Mouse (Mus musculus) MEL (cell line): ENCODE data around the gene Gigyf1.

Experiments used
- CTCF ChIP-seq, 3 experiments: IDR thresholded peaks in 2 of 3; conservative IDR thresholded peaks in 1 of 3; 2 replicates each; pipeline ENCODE4 v1.5.1; 2011 to 2012; ENCODE audit warnings: low read length in 3 of 3, low read depth in 2 of 3, mild to moderate bottlenecking in 2 of 3, improper control_type of control experiment in 1 of 3, inconsistent platforms in 1 of 3, mixed read lengths in 1 of 3, moderate library complexity in 1 of 3; ENCODE audit not compliant: control insufficient read depth in 1 of 3, insufficient read depth in 1 of 3, poor library complexity in 1 of 3, severe bottlenecking in 1 of 3
- POLR2A ChIP-seq, 2 experiments: IDR thresholded peaks; 2 replicates each; pipeline ENCODE4 v1.6.1; 2011 to 2012; ENCODE audit warnings: low read length in 2 of 2, mild to moderate bottlenecking in 2 of 2, control low read depth in 1 of 2, improper control_type of control experiment in 1 of 2, low read depth in 1 of 2, moderate library complexity in 1 of 2; ENCODE audit not compliant: control insufficient read depth in 1 of 2, insufficient read depth in 1 of 2, poor library complexity in 1 of 2
- ZC3H11A ChIP-seq: IDR thresholded peaks from 2 replicates; pipeline ENCODE4 v1.6.1; 2012; ENCODE audit warnings: low read depth, mild to moderate bottlenecking, inconsistent platforms, low read length, improper control_type of control experiment

DNA sequence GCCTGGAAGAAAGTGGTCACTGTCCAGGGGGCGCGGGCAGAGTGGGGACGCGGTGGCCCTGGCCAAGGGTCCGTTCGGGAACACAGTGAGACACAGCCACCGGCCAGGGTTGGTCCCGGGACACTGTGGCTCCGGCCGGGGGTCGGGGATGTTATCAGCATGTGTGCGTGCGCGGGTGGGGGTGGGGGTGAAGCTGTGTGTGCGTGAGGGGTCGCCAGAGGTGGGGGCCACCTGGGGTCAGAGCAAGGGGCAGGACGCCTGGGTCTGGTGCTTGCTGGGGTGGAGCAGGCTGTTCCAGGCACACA is 32.5 kb upstream of the Gigyf1 start:
- TF ChIP-seq ZC3H11A (no peak), POLR2A (IDR thresholded peaks at IDR 0.05; ENCODE audit: control insufficient read depth in 1 of 2, insufficient read depth in 1 of 2, low read depth in 1 of 2, low read length in 2 of 2, poor library complexity in 1 of 2) (no peak), CTCF (IDR thresholded peaks at IDR 0.05 in 2 of 3, conservative IDR thresholded peaks at IDR 0.05 in 1 of 3; ENCODE audit: control insufficient read depth in 1 of 3, insufficient read depth in 1 of 3, low read depth in 2 of 3, low read length in 3 of 3, poor library complexity in 1 of 3, severe bottlenecking in 1 of 3) (no peak)
